Mouse (Mus musculus) frontal cortex, adult 2 months (tissue): ENCODE results near the gene Fam131a. TPM values are rescaled to one million over a fixed set of nuclear protein-coding genes. Genes with fewer than 3 reads are reported as not detected.
"Not testable (repeated sequence)": the region's sequence is repeated elsewhere in the genome, so short reads cannot be mapped to it uniquely, and the experiment has no call there.

Source experiments
- DNase-seq, 2 experiments: peaks; one replicate each; pipeline ENCODE4 v3.0.0; 2022; ENCODE audit warnings: low spot score in 1 of 2; ENCODE audit errors: extremely low spot score in 1 of 2
- polyA plus RNA-seq: library from polyadenylated mRNA; depleted of rRNA; stranded (reverse); fragments of >200 nt; gene quantifications from 2 replicates; pipeline ENCODE4 v1.2.3, GENCODE M21; 2012; rRNA removed

The Fam131a gene
- 253 and 271 TPM in 2 replicates for polyA plus RNA-seq

DNA sequence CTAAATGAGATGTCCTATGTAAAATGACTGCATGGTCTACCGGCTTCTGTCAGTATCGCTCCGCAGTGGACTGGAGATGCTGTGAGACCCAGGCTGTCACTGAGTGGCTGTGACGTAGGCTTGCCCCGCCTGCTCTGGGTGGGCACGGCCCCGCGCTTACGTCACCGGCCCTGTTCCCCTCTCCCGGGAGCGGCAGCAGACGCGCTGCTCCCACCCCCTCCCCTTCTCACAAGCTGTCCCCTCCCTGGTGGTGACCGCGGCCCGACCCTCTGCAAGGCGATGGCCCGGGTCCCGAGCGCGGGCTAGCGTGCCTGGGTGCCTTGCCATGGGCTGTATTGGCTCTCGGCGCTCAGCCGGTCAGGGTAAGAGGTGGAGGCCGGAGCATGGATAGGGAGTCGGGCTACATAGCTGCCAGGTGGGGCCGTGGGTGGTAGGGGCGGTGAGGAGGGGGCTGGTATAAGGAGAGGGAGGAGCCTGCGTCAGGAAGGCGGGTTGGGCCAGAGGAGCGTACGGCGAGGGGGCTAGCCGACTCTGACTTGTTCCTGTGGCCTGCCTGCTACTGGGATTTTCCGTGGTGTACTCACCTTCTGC lies at the start of gene Fam131a:
Gene Fam131a (plus strand): TSS at position 131 of the 591 bp plus-strand sequence.
- DNase-seq, result peak; percentile 91 to 95

- DNase-seq, result no peak
Measured at GRCm38 (mm10) chr16:20643911-20644310, 49.1 kb upstream of the Fam131a start.

DNA sequence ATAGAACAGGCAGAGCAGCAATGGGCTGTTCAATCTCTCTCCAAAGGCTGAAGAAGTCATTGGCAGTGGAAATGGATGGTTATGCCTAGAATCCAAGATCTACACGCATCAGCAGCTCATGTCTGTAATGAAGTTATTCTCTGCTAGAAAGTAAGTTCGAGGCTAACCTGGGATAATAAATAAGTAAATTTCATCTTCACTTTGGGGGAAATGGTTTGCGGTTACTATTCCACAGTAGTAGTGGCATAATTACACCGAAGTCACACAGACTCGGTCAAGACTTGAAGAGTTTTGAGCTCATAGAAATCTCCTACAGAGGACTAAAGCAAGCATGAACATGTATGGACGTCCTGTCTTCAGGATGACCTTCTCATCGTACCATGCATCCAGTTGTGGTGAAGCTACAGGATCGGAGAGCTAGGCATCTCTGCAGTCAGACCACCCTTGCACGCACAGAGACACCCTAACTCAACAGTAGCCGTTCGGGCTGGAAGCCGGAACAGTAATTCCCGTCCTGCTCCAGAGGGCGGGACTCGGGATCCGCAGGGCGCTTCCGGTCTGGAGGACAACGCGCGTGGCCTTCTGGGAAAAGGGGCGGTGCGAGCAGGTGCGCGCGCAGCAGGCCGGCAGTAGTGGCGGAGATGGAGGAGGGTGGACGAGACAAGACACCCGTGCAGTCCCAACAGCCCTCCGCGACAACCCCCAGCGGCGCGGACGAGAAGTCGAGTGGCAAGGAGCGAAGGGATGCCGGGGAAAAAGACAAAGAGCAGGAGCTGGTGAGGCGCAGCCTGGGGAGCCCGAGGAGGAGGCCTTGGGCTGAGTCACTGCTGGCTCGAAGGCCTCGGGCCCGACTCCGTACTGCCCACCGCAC lies 41.7 kb upstream of the Fam131a start, which contains the start of gene Psmd2:
Gene Psmd2 (plus strand): TSS at position 577 of the 871 bp plus-strand sequence.
- peak; percentile 90 to 97 for DNase-seq

- DNase-seq, result no peak
Measured at GRCm38 (mm10) chr16:20651947-20652310, 41.1 kb upstream of the Fam131a start.

DNA sequence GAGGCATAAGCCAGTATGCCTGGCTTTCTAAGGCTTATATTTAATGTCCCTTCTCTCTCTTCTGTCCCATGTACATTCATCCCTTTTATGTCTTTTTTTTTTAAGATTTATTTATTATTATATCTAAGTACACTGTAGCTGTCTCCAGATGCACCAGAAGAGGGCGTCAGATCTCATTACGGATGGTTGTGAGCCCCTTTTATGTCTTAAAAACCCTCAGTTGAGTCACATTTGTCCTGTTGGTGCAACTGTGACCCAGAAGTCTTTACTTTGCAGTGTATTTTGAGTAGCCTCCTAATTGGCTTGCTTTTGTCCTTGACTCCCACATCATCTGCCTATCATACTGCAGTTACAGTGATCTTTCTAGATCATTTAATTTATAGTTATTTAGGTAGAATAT lies 39.7 kb upstream of the Fam131a start:
- no peak for DNase-seq

DNA sequence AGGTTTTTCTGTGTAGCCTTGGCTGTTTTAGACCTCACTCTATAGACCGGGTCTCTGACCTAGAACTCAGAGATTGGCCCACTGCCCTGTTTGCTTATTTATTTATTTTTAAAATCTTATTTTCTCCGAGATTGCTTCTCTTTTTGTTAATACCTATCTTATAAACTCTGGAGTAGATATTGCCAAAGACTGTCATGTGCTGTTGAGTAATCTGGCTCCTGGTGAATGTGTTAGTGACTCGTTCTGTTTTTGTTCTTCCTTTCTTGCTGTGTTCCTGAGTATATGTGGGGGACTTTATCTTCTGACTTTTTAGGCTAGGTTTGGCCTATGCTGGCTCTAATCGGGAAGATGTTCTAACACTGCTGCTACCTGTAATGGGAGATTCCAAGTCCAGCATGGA lies 35.4 kb upstream of the Fam131a start:
- no peak for DNase-seq

DNA sequence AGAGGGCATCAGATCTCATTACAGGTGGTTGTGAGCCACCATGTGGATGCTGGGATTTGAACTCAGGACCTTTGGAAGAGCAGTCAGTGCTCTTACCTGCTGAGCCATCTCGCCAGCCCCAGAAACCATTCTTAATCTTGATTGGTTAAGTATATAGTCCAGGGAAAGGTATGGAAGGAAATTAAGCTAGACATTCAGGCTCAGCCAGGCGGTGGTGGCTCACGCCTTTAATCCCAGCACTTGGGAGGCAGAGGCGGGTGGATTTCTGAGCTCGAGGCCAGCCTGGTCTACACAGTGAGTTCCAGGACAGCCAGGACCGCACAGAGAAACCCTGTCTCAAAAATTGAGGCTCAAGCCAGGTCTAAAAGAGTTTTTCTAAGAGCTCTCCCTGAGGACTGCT lies 25.0 kb upstream of the Fam131a start, which contains the start of gene Eif4g1:
Gene Eif4g1 (plus strand): TSS at position 301 of the 400 bp plus-strand sequence.
- DNase-seq, result not testable (repeated sequence)

DNA sequence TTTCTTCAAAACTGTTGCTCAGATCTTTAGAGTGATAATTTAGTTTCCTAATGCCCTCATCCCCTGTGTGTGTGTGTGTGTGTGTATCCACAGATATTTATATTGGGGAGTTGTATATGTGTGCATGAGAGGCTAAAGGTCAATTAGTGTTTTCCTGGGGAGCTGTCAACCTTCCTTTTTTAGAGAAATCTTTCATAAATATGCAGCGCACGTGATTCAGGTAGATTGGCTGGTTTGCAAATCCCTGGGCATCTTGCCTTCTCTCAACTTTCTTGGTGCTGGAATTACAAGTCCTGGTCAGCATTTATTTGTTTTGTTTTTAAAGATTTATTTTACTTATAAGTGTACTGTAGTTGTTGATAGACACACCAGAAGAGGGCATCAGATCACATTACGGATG lies 22.8 kb upstream of the Fam131a start:
- DNase-seq, result no peak

DNA sequence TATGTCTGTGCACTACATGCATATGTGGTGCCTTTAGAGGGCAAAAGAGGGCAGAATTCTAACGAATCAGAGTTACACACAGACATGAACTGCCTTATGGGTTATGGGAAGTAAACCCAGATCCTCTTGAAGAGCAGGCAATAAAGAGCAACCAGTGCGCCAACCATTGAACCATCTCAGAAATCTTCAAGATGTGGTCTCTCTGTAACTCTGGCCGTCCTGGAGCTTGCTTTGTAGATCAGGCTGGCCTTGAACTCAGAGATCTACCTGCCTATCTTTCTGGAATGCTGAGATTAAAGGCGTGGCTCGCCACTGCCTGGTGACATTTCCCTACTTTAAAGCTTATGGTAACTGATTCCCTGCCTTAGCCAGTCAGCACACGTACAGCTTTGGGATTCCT lies 21.2 kb upstream of the Fam131a start:
- DNase-seq, result no peak

DNA sequence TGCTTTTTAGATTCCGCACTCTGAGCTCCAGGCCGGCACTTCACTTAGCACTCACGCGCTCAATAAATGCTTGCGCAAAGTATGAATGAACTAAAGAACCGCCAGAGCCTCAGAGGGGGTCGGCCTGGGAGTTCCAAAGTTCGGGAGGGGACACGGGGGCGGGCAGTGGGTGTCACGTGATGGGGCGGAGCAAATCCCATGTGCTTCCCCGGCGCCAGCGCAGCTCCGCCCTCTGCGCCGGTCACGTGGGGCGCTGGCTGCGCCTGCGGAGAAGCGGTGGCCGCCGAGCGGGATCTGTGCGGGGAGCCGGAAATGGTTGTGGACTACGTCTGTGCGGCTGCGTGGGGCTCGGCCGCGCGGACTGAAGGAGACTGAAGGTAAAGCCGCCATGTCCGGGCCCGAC lies 20.5 kb upstream of the Fam131a start:
- DNase-seq, result peak; percentile 90 to 96

DNA sequence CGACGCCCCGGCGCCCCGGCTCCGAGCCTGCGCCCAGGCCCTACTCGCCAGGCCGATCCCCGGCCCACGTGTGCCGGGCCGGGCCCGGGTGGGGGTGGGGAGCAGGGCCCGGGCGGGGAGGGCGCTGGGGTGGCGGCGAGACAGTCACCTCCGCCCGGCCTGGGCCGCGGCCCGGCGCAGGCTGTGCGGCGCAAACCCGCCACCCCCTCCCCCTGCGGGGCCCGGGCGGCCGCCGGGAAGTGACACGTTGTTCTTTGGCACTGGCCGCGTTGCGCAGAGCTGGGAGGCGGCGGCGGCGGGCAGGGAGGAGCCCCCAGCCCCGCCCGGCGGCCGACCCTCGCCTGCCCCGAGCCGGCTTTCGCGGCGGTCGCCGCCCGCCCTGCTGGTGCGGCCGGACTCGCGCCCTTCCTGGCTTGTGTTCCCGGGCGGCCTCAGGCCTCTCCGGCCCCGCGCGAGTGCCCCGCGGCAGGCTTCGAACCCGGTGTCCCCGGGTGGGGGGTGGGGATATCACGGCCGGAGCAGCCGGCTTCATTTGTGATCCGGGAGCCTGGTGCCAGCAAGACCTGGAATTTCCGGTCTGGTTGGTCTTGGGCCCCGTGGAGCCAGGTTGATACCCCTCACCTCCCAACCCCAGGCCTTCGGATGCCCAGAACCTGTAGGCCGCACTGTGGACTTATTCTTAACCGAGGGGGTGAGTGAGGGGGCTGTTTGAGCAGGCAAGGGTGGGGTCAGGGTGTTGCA lies 19.9 kb upstream of the Fam131a start:
- peak in 1 of 2 experiments; percentile 31 for DNase-seq

DNA sequence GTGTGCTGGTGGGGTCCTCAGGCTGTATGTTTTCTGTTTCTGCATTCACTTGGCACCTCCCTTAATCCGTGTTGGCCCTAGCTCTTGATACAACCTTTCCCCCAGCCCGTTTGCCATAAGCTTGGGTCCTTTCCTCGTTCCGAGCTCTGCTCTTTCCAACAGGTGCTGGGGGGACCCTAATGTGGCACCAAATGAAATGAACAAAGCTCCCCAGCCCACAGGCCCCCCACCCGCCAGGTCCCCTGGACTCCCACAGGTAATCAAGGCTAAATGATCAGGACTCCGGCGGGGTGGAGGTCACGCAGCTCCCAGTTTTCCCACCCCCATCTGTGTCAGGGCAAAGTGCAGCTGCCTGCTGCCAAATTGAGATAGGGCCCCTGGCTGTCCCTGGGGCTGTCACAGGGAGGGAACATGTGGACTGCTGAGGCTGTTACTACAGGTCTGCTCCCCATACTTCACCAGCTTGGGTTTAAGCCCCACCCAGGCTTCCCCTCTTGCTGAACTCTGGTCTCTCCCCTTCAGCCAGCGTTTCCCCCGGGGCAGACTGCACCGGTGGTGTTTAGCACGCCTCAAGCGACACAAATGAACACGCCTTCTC lies 19.2 kb upstream of the Fam131a start:
- no peak for DNase-seq

DNA sequence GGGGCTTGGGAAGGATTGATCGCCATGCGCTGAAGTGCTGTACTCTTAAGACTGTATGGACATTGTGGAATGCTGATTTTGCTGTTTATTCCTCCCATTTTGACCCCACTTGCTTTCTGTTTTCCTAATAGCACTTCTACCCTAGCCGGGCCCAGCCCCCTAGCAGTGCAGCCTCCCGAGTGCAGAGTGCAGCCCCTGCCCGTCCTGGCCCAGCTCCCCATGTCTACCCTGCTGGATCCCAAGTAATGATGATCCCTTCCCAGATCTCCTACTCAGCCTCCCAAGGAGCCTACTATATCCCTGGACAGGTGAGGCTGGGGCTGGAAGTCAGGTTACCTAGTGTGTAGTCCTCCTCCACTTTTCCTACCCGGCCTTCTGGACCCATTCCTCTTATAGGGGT lies 17.8 kb upstream of the Fam131a start:
- DNase-seq, result no peak

DNA sequence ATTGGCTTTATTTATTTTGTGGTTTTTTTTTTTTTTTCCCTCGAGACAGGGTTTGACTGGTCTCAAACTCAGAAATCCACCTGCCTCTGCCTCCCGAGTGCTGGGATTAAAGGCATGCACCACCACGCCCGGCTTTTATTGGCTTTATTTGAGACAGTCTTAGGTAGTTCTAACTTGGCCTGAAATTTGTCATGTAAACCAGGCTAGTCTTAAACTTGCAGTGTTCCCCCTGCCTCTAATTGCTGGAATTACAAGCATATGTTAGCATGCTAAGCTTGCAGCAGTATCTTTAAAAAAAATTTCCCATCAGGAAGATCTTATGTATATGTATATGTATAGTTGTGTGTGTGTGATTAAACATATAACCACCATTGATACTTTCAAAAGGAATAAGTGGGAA lies 16.3 kb upstream of the Fam131a start:
- no peak for DNase-seq

DNA sequence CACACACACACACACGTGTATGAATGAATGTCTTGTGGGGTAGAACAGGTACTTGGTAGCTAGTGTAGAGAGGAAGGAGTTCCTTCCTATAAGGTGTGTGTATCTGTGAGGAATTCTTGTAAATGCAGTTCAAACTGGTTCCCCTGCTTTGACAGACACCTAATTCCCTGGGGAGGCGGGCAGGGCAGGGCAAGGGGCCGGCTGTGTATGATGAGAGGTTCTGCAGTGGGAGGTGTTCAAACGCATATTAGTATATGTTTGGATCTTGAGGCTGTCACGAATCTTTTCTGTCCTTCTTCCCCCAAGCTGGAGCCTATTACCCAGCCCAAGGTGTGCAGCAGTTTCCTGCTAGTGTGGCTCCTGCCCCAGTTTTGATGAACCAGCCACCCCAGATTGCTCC lies 15.7 kb upstream of the Fam131a start:
- DNase-seq, result no peak

- DNase-seq, result peak in 1 of 2 experiments; percentile 87
Measured at GRCm38 (mm10) chr16:20677974-20678675, 14.9 kb upstream of the Fam131a start.

DNA sequence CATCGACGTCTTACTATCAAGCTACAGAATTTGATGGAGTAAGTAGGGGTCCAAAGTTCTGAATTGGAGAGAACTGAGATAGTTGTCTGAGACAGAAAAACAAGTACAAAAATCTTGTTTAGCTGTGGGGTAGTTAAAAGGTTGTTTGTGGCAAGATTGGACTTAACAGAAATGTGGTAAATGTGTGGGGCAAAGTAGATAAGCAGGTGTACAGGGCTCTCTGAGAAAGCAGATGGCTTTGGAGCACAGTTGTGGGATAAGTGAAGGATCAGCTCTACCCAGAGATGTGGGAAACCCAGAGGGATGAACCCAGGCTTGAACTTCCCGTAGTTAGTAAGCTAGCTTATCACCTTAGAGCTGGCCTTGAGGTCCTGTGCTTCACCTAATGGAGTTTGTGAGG lies 2.3 kb upstream of the Fam131a start:
- DNase-seq, result no peak

DNA sequence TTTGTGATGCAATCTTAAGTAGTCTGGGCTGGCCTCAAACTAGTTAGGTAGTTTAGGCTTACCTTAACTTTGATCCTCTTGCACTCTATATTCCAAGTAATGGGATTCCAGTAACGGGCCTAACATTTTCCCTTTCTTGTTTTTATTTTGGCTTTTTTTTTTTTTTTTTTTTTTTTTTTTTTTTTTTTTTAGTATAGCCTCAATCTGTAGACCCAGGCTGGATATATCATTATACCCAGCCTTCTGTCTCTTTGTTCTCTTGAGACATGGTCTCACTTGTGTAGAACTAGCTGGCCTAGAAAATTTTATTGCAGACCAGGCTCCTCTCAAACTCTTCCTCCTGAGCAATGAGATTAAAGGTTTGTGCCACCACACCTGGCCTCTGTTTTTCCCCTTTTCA lies 1.4 kb upstream of the Fam131a start:
- no peak for DNase-seq

- no peak for DNase-seq
Measured at GRCm38 (mm10) chr16:20692241-20692965, 638 bp upstream of the Fam131a start.

DNA sequence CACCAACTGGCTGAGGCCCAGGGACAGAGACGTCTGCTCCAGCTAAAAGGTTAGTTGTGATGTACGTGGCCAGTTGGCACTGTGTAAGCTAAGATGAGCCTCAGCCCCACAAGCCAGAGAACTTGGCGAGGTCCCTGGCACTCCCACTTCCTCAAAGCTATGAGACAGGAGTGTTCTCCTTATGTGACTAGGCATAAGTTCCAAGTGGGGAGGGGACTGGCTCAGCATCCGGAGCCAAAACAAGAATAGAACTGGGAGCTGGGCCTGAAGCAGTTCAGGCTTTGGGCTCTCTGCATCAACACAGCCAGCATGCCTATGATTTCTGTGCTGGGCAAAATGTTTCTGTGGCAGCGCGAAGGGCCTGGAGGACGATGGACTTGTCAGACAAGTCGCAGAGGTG lies 1.7 kb downstream of the Fam131a start:
- peak; percentile 75 to 89 for DNase-seq
